Mouse (Mus musculus): ENCODE results near the gene Bysl.

GRCm38 (mm10) chr17:47562875-47563274 lies 48.4 kb downstream of the Bysl start:
- no peak for TF ChIP-seq EP300 (IDR thresholded peaks at IDR 0.05)
- no peak for TF ChIP-seq CTCF (IDR thresholded peaks at IDR 0.05)
